Mouse (Mus musculus): Measurements from ENCODE around the gene Ccnd3. TPM values are rescaled to one million over a fixed set of nuclear protein-coding genes. Genes with fewer than 3 reads are reported as not detected.

The Ccnd3 gene
- polyA plus RNA-seq, 1 experiment from 2014 or later = 402 TPM

GRCm38 (mm10) chr17:47538049-47538448 lies 33.2 kb downstream of the Ccnd3 start:
- 86% methylated on average over 3 of the region's 3 CpGs for WGBS
- Histone ChIP-seq H3K36me3 (no peaks in the 10 kb centered on the region), H3K4me2 (replicated peaks) (no peak overlapping the region), H3K4me1 (no peaks in the 10 kb centered on the region), H3K9ac (no peak overlapping the region), H3K27ac (no peak overlapping the region), H3K9me3 (no peaks in the 10 kb centered on the region), H3K4me3 (no peak overlapping the region), H3K27me3 (no peaks in the 10 kb centered on the region)
- no peak for ATAC-seq (ENCODE audit: low FRiP score, low read depth)

- WGBS = 86% methylated on average over 4 of the region's 4 CpGs
- peaks cover 4% of the 10 kb centered on the region; the same call in 1 of the 2 replicates for H3K4me1 ChIP-seq
- H3K9ac ChIP-seq = no peak overlapping the region
- no peaks in the 10 kb centered on the region for H3K9me3 ChIP-seq
- H3K27me3 ChIP-seq = no peaks in the 10 kb centered on the region
- no peak overlapping the region for H3K4me2 ChIP-seq (replicated peaks)
- ATAC-seq (ENCODE audit: low FRiP score, low read depth) = no peak
- no peak overlapping the region for H3K27ac ChIP-seq
- H3K36me3 ChIP-seq = no peaks in the 10 kb centered on the region
- no peak overlapping the region for H3K4me3 ChIP-seq
Measured at GRCm38 (mm10) chr17:47539128-47539527, 34.3 kb downstream of the Ccnd3 start.

- H3K4me2 ChIP-seq (replicated peaks) = no peak overlapping the region
- WGBS = 64% methylated on average over 5 of the region's 5 CpGs
Measured at GRCm38 (mm10) chr17:47542061-47542460, 37.2 kb downstream of the Ccnd3 start.

GRCm38 (mm10) chr17:47543051-47543650 lies 38.3 kb downstream of the Ccnd3 start:
- H3K9me3 ChIP-seq = no peaks in the 10 kb centered on the region
- no peak for ATAC-seq (ENCODE audit: low FRiP score, low read depth)
- WGBS = 78% methylated on average over 7 of the region's 7 CpGs
- peaks cover 4% of the 10 kb centered on the region; the same call in 1 of the 2 replicates for H3K4me1 ChIP-seq
- H3K9ac ChIP-seq = no peak overlapping the region
- no peaks in the 10 kb centered on the region for H3K27me3 ChIP-seq
- no peak overlapping the region for H3K4me2 ChIP-seq (replicated peaks)
- H3K36me3 ChIP-seq = no peaks in the 10 kb centered on the region
- no peak overlapping the region for H3K4me3 ChIP-seq
- no peak overlapping the region for H3K27ac ChIP-seq

More at GRCm38 (mm10) chr17:47542061-47542460, 37.2 kb downstream of the Ccnd3 start:
- Histone ChIP-seq H3K9ac (no peak overlapping the region), H3K27ac (no peak overlapping the region), H3K9me3 (no peaks in the 10 kb centered on the region), H3K4me1 (peaks cover 4% of the 10 kb centered on the region; the same call in 1 of the 2 replicates), H3K27me3 (no peaks in the 10 kb centered on the region), H3K36me3 (no peaks in the 10 kb centered on the region), H3K4me3 (no peak overlapping the region)
- peak; percentile 72; the same call in 1 of the 2 replicates for ATAC-seq (ENCODE audit: low FRiP score, low read depth)

GRCm38 (mm10) chr17:47545154-47545553 lies 40.3 kb downstream of the Ccnd3 start:
- Histone ChIP-seq H3K27me3 (no peaks in the 10 kb centered on the region), H3K9me3 (no peaks in the 10 kb centered on the region), H3K4me1 (peaks cover 4% of the 10 kb centered on the region; the same call in 1 of the 2 replicates), H3K4me3 (no peak overlapping the region), H3K9ac (no peak overlapping the region), H3K4me2 (replicated peaks) (no peak overlapping the region), H3K27ac (no peak overlapping the region), H3K36me3 (no peaks in the 10 kb centered on the region)
- no peak for ATAC-seq (ENCODE audit: low FRiP score, low read depth)
- 88% methylated on average over 12 of the region's 12 CpGs for WGBS

DNA sequence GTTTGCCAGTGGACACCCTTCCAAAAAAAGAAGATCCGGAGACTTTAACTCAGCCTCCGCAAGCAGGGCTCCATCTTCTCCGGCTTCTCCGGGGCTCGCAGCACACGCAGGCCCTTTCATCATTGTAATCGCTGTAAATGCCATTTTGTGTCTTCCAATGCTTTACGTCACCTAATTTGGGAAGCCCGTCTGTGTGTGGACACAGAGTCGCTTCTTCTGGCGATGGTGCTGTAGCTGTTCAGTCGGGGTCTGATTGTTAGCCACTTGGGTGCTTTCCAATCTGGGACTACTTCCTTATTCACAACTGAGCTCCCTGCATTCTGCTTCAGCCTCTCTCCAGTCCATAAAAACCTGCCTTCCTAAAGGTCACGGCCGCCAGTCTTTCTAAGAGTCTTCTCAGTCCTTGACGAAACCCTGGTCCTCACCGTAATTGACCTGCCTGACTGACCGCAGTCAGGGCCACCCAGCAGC lies 41.0 kb downstream of the Ccnd3 start:
- Histone ChIP-seq H3K4me1 (peaks cover 4% of the 10 kb centered on the region; the same call in 1 of the 2 replicates), H3K27ac (no peak overlapping the region), H3K4me3 (no peak overlapping the region), H3K27me3 (no peaks in the 10 kb centered on the region), H3K4me2 (replicated peaks) (no peak overlapping the region), H3K9me3 (no peaks in the 10 kb centered on the region), H3K9ac (no peak overlapping the region), H3K36me3 (no peaks in the 10 kb centered on the region)
- ATAC-seq (ENCODE audit: low FRiP score, low read depth) = no peak
- WGBS = 74% methylated on average over 17 of the region's 17 CpGs

GRCm38 (mm10) chr17:47551049-47551448 lies 46.2 kb downstream of the Ccnd3 start:
- ATAC-seq (ENCODE audit: low FRiP score, low read depth) = no peak
- no peaks in the 10 kb centered on the region for H3K36me3 ChIP-seq
- no peak overlapping the region for H3K27ac ChIP-seq
- H3K4me3 ChIP-seq = no peak overlapping the region
- H3K9ac ChIP-seq = no peak overlapping the region
- H3K4me2 ChIP-seq (replicated peaks) = no peak overlapping the region
- H3K27me3 ChIP-seq = no peaks in the 10 kb centered on the region
- WGBS = 57% methylated on average over 7 of the region's 7 CpGs
- H3K9me3 ChIP-seq = no peaks in the 10 kb centered on the region
- no peaks in the 10 kb centered on the region for H3K4me1 ChIP-seq

DNA sequence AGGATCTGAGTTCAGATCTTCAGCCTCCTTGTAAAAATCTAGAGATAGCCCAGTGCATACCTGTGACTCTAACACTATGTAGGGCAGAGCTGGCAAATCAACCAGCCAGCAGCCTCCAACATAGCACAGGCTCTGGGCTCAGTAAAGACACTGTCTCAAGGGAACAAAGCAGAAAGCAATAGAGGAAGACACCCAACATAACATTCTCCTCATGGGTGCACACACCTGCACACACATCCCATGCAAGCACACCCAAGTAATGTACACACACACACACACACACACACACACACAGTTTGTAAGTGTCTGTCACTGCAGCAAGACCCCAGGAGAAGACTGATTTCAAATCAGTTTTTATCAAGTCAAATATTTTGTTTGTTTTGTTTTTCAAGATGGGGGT lies 48.1 kb downstream of the Ccnd3 start:
- Histone ChIP-seq H3K36me3 (no peaks in the 10 kb centered on the region), H3K9me3 (no peaks in the 10 kb centered on the region), H3K4me1 (0 out of 2 replicates have a peak, but pooled peaks cover 8% of the 10 kb centered on the region), H3K27me3 (no peaks in the 10 kb centered on the region), H3K4me3 (no peak overlapping the region), H3K27ac (no peak overlapping the region), H3K4me2 (replicated peaks) (no peak overlapping the region), H3K9ac (no peak overlapping the region)
- ATAC-seq (ENCODE audit: low FRiP score, low read depth) = no peak

DNA sequence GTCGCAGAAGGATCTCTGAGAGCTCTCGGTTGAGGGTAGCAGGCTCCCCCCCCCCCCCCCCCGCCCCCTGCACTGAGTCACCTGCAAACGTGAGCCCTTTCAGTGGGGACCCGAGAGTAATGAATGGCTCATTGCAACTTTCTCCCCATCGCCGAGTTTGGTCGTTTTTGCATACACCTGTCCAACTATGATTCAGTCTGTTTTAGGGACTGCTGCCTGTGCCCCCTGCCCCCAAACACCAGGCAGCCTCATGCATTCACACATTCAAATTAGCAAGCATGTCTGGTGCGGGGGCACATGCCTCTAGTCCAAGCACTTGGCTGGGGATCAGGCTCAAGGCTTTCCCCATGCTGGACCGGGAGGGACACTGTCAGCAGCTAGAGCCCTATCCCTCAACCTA lies 49.8 kb downstream of the Ccnd3 start:
- Histone ChIP-seq H3K4me3 (no peak overlapping the region), H3K36me3 (no peaks in the 10 kb centered on the region), H3K4me1 (0 out of 2 replicates have a peak, but pooled peaks cover 8% of the 10 kb centered on the region), H3K27me3 (no peaks in the 10 kb centered on the region), H3K9ac (no peak overlapping the region), H3K4me2 (replicated peaks) (no peak overlapping the region), H3K9me3 (no peaks in the 10 kb centered on the region), H3K27ac (no peak overlapping the region)
- no peak for ATAC-seq (ENCODE audit: low FRiP score, low read depth)
- 51% methylated on average over 9 of the region's 10 CpGs for WGBS

- H3K27me3 ChIP-seq = no peaks in the 10 kb centered on the region
- H3K4me2 ChIP-seq (replicated peaks) = no peak overlapping the region
- H3K4me1 ChIP-seq = 0 out of 2 replicates have a peak, but pooled peaks cover 8% of the 10 kb centered on the region
- ATAC-seq (ENCODE audit: low FRiP score, low read depth) = 0 out of 2 replicates have a peak, but pooled peaks have one; percentile 59
- H3K9me3 ChIP-seq = no peaks in the 10 kb centered on the region
- 60% methylated on average over 3 of the region's 3 CpGs for WGBS
- H3K27ac ChIP-seq = peak overlapping the region; percentile 39
- H3K4me3 ChIP-seq = no peak overlapping the region
- no peak overlapping the region for H3K9ac ChIP-seq
- no peaks in the 10 kb centered on the region for H3K36me3 ChIP-seq
Measured at GRCm38 (mm10) chr17:47557179-47557578, 52.3 kb downstream of the Ccnd3 start.

GRCm38 (mm10) chr17:47559726-47560125 lies 54.9 kb downstream of the Ccnd3 start:
- ATAC-seq (ENCODE audit: low FRiP score, low read depth) = no peak
- H3K27ac ChIP-seq = no peak overlapping the region

GRCm38 (mm10) chr17:47562875-47563274 lies 58.0 kb downstream of the Ccnd3 start:
- no peak overlapping the region for H3K4me2 ChIP-seq (replicated peaks)
- H3K4me1 ChIP-seq = no peaks in the 10 kb centered on the region
- no peaks in the 10 kb centered on the region for H3K36me3 ChIP-seq
- H3K27ac ChIP-seq = no peak overlapping the region
- H3K4me3 ChIP-seq = no peak overlapping the region
- H3K9me3 ChIP-seq = no peaks in the 10 kb centered on the region
- no peak for ATAC-seq (ENCODE audit: low FRiP score, low read depth)
- 78% methylated on average over 6 of the region's 6 CpGs for WGBS
- no peaks in the 10 kb centered on the region for H3K27me3 ChIP-seq
- no peak overlapping the region for H3K9ac ChIP-seq

More at GRCm38 (mm10) chr17:47559726-47560125, 54.9 kb downstream of the Ccnd3 start:
- 49% methylated on average over 6 of the region's 6 CpGs for WGBS
- no peaks in the 10 kb centered on the region for H3K9me3 ChIP-seq
- no peak overlapping the region for H3K9ac ChIP-seq
- no peak overlapping the region for H3K4me2 ChIP-seq (replicated peaks)
- 0 out of 2 replicates have a peak, but pooled peaks cover 8% of the 10 kb centered on the region for H3K4me1 ChIP-seq
- no peaks in the 10 kb centered on the region for H3K27me3 ChIP-seq
- H3K36me3 ChIP-seq = no peaks in the 10 kb centered on the region
- no peak overlapping the region for H3K4me3 ChIP-seq

GRCm38 (mm10) chr17:47564612-47565011 lies 59.8 kb downstream of the Ccnd3 start:
- WGBS = 80% methylated on average over 5 of the region's 5 CpGs
- Histone ChIP-seq H3K4me2 (replicated peaks) (no peak overlapping the region), H3K4me3 (no peak overlapping the region), H3K27me3 (no peaks in the 10 kb centered on the region), H3K4me1 (no peaks in the 10 kb centered on the region), H3K9ac (no peak overlapping the region), H3K9me3 (no peaks in the 10 kb centered on the region), H3K27ac (no peak overlapping the region), H3K36me3 (no peaks in the 10 kb centered on the region)
- no peak for ATAC-seq (ENCODE audit: low FRiP score, low read depth)

All from limb, embryonic 13.5 days (tissue).